Mouse (Mus musculus) NIH3T3 (cell line): ENCODE measurements at regions not wholly inside any gene's neighbourhood (a gene's known extent, or its start where the extent isn't known, plus 50 kb on each side); places are given as distances from the start of the nearest gene placed in this dataset.
"Not testable (repeated sequence)": the region's sequence is repeated elsewhere in the genome, so short reads cannot be mapped to it uniquely, and the experiment has no call there.

Source experiments
- DNase-seq: peaks from one replicate; pipeline ENCODE4 v3.0.0-alpha.2; 2012; ENCODE audit warnings: low read depth

DNA sequence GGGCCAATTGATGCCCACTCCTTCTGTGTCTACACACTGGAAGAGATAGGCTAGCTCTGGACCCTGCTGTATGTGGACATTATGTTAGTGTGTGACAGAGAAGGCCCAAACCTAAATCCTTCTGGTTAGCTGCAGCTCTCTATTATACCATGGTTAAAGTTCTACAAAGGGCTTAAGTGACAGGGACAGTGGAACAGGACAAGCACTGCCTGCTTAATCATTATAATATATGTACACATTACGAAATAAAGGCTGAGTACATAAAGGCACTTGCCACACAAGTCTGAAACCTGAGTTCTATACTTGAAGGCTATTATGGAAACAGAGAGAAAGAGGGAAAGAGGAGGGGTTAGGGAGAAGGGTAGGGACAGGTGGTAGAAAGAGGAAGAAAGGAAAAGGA, 55.2 kb downstream of the Rdh14 start:
- DNase-seq = no peak

DNA sequence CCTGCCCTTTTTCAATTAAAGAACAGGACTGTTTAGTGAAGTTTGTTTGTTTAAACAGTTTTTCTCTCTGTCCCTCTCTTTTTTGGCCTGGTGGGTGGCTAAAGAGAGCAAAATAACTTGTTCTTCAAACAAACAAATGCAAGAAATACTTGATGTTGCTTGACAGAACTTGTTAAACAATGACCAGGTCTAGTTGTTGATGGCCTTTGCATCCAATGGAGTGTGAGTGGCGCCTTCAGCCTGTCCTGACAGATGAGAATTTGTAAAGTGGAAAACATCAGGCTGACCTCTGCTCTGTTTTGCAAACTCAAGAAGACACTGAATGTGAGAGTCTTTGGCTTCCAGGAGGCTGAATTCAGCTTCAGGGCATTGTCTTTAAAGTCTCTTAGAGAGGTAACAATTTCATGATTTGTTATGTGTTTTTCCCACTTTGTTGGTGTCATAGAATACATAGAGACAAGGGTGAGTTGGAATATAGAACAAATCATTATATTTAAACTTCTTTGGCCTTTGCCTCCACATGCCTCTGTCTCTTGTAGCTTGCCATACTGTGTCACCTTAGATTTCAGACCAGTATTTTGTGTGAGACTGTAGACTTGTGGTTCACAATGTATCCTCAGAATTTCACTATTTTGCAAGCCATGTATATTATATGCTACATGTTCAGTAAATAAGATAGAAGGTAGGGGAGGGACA, 67.5 kb downstream of the Rdh14 start:
- no peak for DNase-seq

DNA sequence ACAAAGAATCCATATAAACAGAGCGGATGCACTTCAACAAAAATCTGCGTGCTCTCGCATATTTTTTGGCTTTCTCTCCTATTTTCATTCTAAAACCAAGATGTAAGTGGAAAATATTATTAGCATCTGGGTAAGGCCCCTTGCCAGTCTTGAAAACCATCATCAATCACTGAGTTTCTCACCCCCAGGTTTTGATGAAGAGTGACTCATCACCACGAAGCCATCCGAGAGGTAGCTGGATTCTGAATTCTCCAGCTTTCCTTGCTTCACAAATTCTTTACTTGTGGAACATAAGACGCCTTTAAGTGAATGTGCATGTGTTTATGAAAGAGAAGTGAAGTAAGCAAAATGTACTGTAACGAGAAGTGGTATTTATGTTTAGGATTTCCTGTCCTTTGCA, 71.2 kb downstream of the Rdh14 start:
- peak; percentile 87 for DNase-seq

DNA sequence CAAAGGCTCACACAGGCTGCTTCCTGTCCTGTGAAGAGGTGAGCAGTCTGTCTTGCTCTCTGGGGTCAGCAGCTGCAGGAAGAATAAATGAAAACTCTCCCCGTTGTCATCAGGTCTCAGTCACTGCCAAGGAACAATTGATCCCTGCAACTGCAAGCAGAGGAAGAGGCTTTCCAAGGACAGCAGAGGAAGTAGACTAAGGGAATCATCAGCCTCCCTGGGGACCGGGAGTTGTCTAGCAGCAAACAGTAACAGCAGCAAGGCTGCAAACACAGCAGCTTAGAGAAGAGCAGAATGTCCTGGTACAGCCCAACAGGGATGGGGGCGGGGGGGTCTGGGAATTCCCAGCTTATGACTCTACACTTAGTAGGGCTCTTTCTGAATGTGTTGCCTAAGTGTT, 72.4 kb downstream of the Rdh14 start:
- peak; percentile 48 for DNase-seq

DNA sequence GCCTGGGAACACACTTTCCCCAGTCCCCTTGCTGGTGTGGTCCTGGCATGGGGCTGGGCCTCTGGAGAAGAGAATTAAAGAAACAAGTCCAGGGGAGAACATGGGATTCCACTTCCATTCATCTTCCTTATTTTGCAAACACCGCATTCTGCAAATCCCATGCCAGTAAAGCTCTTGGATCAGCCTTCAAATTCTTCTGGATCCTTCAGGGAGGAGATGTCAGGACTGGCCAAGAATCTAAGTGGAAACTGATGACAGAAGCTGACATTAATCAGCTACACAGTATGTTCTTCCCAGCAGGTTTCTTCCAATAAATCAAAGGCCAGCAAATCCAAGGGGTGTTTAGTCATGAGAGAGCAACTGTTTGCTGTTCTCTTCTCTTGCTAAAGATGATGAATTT, 83.4 kb downstream of the Rdh14 start:
- peak; percentile 85 for DNase-seq

DNA sequence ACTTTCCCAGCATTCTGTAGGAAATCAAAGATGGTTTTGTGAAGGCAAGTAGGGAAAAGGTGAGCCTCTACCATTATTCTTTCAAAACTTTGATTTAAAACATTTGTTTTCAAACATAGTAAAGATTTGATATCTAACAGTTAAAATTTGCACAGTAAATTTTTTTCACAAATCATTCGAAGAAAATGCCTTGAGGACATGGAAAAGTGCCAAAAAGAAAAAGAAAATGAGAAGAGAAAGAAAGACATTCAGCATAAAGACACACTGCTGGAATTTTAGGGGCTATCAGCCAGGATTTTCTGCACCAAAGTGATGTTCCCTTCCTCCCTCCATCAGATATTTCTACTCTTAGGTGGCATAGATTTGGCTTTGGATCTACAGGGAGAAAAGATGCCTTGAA, 90.2 kb downstream of the Rdh14 start:
- peak; percentile 58 for DNase-seq

DNA sequence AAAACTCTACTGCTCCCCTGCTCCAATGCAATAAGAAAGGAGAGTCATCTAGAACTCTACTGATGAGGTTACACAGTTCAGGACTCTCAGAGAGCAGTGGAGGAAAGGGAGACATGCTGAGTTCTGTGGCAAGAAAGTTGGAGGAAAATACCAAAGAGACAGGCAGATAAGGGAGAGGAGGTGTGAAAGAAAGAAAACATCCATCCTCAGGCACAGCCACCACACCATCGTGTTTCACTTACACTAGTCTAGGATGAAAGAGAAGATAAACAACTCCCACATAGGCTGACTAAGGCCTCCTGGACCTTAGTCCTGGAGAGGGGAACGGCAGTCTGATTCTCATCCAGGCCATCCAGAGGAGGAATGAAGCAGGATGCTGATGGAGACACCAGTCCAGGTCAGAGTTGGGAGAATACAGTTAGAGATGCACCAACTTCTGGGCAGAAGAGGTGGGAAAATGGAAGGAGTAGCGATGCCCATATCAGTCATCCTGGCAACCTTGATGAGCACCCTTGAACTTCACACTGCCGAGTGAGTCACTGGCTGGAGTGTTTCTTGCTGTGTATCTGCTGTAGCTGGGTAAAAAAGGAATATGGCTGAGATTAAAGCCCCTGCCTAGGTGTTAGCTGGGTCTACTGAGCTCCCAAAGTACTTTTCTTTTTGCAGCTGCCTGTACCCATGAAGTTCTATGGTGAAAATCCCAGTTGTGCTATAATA, 91.9 kb downstream of the Rdh14 start:
- no peak for DNase-seq

DNA sequence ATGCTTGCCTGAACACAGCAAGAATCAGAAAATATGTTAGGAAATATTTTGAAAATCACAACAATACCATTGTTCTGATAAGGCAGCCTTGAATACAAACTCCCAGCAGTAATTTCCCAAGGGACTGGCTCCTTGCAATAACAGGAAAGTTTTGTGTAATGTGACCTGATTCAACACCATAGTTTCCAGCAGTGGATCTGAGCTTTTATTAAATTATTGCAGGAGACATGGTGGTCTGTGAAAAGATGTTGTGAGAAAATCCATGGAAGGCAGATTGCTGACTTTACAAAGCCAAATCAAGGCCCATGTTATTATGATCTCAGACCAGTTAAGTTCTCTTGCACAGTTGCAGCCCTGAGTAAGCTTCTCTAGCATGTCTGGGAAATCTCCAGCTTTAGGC, 116.1 kb downstream of the Rdh14 start:
- peak; percentile 34 for DNase-seq

DNA sequence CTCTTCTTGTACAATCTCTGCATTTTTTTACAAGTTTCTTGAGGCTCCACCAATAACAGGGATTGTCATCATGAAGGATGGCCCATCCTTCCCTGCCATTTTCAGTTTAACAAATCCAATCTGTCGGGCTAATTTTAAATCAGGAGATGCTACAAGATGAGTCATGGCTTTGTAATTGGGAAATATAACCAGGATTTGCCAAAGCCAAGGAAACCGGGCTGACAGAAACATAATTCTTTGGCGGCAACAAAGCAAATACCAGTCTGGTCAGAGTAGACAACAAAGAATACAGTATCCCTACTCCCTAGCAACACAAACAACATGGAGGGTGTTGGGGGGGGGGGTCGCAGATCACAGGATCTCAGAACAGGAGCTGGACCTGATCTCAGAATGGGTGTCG, 123.0 kb downstream of the Rdh14 start:
- peak; percentile 52 for DNase-seq

DNA sequence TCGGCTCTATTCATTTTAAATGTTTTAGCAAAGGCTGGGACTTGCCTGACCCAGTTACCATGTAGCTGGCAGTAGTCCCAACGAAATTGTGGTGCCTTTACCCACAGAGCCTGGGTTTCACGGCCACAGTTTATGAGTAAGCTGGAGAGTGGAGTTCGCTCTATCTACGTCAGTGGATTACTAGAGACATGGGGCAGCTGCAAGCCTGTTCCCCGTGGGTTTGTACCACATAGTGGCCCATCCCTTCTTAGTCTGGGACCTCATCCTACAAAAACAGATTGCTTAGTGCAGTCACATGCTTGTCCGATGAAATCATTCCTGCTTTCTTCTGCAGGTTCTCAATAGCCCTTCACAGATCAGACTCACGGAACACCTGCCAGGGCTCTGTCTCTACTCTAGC, 123.7 kb downstream of the Rdh14 start:
- DNase-seq = peak; percentile 61

DNA sequence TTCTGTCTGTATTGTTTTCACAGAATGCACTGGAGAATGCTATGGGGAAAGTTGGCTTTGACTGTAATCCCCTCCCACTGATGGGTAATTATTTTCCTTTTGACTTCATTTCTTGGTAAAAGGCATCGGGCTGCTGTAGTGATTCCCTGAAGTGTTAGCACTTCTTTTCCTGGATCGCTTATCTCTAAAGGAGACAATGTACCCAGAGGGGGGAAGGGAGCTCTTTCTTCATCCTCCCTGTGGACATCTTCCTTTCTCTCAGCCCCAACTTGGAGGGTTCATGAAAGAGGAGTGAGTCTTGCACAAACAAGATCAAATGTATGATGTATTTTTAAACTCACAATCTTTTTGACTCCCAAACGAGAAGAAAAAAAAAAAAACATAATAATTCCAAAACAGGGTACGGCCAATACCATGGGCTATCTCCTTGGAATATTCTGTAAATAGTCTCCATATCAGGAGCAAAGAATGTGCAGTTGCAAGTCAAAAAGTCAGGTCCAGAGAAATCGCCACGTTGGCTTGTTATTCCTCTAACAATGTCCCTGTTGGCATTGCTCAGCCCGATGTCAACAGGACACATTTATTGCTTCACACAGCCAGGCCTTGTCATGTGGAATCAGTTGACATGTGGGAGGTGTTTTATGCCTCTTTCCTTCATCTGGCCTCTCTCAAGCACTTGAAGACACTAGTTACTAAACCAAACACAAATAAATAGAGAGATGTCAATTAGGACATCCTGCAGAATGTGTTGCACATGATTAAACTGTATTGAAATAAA, 134.1 kb downstream of the Rdh14 start:
- DNase-seq = no peak

DNA sequence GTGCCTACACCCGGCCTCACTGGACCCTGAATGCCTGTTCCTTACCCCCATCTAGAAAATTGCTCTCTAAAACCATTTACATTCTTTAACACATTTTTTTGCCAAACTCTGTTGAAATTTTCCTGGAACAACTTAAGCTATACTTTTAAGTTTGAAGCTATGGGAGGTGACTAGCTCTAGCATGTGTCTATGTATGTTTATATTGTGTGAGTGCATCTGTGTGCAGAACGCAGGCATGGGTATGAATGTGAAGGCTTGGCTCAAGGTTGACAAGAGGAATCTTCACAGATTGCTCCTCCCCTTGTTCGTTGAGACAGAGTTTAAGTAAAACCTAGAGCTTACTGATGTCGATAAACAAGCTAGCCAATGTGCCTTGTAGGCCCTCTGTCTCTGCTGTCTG, 135.4 kb downstream of the Rdh14 start:
- peak; percentile 48 for DNase-seq

DNA sequence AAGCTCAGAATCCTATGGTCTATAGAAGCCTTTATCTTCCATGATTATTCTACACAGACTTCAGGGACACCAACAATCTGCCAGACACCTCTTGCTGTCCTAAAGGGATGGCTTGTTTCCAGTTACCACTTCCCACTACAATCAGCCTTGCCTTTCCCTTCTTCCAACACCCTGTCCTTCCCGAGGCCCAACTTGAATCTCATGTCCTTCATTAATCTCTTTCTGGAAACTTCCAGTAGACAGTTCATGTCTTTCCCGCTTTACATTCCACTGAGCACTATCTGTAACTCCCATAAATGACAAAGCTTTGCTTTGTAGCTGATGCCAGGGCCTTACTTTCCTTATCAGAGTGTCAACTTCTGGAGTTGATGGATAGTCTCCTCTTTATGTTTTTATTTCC, 138.5 kb downstream of the Rdh14 start:
- DNase-seq = no peak

DNA sequence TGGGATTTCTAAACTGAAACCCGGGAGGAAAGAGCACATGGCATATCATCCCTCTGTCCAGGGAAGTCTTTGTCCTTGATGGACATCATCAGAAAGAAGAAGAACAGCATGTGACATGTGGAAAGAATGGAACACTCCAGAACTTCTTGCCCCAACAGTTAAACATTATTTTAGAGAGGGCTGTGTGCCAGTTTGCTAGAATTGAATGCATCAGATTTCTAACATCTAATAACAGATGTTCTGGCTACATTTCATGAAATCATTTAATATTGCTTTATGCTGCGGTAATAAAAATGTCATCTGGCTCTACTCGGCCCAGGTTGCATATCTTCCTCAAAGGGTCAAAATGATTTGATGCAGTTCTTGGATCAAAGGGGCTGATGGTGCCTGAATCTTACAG, 140.4 kb downstream of the Rdh14 start:
- peak; percentile 61 for DNase-seq

DNA sequence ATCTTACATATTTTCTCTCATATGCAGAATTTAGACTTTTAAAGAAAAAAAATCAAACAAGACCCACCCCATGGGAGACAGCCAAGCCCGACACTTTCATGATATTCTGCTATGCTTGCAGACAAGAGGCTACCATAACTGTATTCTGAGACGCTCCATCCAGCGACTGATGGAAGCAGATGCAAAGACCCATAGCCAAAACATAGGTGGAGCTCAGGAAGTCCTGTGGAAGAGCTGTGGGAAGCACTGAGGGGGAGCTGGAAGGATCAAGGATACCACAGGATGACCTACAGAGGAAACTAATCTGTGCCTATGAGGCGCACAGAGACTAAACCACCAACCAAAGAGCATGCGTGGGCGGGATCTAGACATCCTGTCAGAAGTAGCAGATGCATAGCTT, 143.4 kb downstream of the Rdh14 start:
- DNase-seq = no peak

DNA sequence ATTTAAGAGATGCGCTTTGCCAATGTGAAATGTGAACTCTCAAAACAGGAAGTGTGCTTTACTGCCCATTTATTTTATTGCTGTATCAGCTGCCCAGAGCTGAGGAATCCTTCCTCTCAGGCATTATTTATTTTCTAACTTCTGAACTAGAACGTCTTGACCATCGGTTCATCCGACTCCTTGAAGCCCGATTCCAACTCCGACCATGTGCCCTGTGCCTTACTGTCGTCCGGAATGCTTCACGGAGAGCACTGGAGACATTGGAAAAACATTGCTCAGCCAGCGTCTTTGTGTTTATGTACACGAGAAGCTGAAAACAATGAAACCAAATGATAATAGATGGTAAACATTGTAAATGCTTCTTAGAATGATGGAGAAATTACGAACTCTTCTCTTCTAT, 145.7 kb downstream of the Rdh14 start:
- no peak for DNase-seq

DNA sequence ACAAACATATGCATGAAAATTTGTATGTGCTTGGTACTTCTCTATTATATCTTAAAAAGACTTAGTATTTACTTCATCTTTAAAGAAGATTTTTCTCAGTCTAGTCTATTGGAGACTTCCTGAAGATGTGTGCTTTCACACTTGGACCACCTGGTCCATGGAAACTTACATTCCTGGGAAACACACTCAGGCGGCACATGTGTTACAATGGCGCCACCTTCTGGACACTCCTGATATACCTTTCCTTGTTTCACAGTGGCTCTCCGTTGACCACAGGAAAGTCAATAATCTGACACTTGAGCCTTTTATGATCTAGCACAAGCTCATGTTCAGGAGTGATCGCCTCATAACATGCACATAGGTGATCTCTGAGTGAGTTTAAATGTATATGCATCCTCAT, 146.5 kb downstream of the Rdh14 start:
- DNase-seq = peak; percentile 92

DNA sequence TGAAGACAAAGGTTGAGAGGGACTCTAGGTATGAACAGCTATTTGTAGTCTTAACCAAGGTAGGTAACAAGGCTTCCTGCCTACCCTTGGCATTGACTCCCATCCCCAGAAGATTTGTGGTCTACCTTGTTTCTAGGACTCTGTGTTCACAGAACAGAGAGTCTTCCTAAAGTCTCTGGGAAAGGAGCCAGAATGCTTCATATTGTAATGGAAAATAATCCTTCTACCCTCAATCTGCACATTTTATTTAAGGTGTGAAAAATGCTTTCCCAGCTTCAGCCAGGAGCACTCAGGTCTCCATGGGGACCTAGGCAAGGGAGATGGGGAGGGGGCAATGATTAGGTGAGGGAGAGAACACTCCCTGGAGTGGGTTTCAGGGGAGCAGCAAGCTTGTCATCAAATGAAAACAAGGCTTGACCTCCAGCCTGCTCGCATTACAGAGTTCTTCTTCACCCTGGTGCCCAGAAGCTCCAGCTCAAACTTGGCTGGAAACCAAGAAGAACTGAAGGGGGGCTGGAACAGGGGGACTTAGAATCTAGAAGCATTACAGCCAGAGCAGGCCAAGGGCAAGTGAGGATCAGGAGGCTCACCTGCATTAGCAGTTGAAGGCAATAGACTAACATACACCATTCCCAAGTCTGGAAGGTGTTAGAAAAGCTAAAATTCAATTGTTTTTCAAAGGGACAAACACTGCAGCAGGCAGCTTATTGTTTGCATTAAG, 159.1 kb downstream of the Rdh14 start:
- DNase-seq = no peak

DNA sequence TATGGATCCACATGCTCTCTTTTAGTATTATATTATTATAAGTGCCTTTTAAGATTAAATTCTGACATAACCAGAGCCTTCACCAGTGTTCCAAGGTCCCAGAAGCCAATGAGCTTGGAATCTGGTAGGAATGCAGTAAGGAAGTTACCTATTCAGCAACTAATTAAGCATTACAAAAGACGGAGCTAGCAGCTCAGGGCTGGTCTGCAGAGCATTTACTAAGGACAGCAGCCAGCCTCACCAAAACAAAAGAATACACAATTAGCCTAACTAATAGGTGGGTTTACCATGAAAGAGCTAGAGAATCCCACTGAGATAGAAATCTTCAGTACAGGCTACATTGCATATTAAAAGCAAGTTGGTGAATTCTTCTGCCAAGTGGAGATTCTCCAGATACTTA, 164.1 kb downstream of the Rdh14 start:
- not testable (repeated sequence) for DNase-seq

DNA sequence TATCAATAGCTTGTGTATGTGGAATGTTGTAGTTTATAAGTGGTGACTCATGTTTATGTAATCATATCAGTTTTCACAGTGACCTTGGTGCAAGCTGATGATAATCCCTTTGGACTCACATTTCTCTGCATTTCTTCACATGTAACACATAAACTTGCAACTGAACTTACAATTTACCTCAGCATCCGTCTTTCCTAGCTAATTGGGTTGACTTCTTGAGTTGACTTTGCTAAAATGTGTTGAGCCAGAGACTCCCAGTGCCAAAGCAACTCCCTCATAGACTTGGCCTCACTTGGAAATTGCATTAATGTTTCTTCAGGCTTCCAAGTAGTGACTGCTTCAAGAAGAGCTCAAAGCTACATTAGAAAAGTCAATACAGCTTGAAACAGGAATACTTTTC, 172.4 kb downstream of the Rdh14 start:
- DNase-seq = peak; percentile 62

DNA sequence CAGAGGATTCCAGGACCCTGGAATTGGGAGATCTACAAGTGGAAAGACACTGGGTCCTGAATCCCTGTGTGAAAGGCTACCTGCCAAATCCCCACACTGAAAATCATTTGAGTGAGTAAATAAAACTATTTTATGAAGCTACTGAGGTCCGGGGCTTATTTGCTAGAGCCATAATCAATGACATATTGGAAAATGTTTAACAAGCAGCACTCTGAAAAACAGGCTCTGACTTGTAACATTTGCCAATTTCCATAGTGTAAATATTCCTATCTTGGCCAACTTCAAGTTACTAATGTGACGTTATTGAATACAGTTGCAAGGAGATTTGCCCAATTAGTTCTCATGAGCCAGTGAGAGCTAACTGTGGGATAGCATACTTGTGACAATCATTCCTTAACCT, 177.3 kb downstream of the Rdh14 start:
- no peak for DNase-seq

DNA sequence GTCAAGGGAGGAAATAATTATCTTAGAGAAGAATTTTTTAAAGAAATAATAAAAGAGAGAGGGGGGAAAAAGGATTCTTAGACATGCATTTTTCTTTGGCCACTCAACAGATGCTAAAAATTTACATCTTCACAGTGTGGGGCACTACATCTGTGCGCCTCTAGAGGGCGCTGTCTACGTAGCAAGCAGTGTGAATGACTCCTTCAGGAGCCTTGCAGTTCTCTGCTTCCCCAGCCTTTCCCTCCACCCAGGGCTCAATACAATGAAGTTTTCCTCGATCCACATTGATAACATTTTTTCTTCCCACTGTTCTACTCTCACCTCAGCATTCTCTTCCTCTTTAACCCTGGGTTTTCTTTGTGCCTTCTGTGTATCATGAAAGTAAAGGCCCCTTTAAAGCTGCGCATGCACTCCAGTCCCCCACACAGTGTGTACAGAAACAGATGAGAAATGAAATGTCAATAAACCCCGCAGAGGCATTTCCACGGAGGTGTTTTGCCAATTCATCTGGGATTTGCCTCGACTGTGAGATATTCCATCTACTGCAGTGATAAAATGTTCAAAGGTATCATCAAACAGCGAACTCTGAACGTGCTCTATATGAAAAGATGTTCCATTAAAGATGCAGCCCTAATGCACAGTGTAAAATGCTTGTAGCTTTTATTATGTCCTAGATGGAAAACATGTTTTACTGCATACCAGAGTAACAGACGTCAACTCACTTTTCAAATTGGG, 181.2 kb downstream of the Rdh14 start:
- DNase-seq = peak; percentile 53
